Mouse (Mus musculus): ENCODE results near the gene Tube1.

DNA sequence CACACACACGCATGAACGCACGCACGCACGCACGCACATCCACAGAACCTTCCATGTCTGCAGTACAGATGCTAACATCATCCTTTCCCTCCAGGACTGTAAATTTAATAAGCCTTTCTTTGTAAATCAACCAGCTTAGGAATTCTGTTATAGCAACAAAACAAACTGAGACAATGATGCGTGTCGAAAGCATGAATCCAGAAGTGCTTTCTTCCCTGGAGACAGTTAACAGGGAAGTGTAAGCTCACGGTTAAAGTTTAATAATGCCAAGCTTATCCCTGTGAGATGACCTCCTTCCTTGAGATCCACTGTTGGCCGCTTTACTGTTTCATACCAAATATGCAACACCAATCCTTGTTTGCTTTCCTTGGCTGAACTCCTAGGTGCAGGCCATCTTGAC, 35.0 kb upstream of the Tube1 start:
- TF ChIP-seq EP300 (IDR thresholded peaks at IDR 0.05; ENCODE audit: insufficient read depth, low read depth, low read length), result no peak
- TF ChIP-seq POLR2A (IDR thresholded peaks at IDR 0.05; ENCODE audit: insufficient read depth, low read depth, low read length), result no peak
- no peak for TF ChIP-seq CTCF (IDR thresholded peaks at IDR 0.05)

All from heart, adult 2 months (tissue).